Mouse (Mus musculus): ENCODE data around the gene Smco2. TPM values are rescaled to one million over a fixed set of nuclear protein-coding genes. Genes with fewer than 3 reads are reported as not detected.

Gene Smco2
- polyA plus RNA-seq, 1 experiment from 2014 or later: not detected

DNA sequence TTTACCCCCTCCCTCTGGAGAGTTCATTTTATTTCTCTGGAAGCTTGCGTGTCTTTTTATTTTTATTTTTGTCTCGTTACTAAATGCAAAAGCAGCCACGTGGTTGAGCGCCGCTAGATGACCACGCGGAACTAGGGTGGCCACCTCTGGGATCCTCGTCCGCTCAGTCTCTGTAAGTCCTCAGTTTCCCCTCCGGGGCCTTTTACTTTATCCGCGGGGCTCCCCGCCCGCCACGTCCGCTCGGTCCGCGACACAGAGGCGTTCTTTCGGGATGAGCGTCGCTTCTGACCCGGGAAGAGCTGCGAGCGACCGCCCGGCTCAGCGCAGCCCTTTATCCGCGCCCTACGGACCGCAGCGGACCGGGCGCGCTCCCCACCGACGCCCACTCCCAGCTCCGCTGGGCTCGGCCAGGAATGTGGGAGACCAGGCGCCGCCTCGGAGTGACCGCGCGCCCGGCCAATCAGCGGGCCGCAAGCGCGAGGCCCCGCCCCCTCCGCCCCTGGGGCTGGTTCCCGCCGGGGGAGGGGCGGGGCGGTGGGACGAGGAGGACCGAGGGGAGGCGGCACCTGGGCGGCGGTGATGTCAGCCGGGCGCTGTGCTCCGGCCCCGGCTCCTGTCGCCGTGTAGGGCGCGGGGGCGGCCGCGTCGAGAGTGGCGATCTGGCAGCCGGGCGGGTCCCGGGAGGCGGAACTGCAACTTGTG is 38.2 kb downstream of the Smco2 start, which contains the start of gene Ppfibp1:
Gene Ppfibp1, plus strand, starts transcription at position 530 of the 702 bp plus-strand sequence.
- H3K27me3 ChIP-seq (replicated peaks; ENCODE audit: insufficient read depth, low read length): no peaks in the 10 kb centered on the region
- DNase-seq (ENCODE audit: low spot score) (peak; percentile 97), ATAC-seq (peak; percentile 96)
- H3K27ac ChIP-seq (ENCODE audit: low read length): peak within 1 kb of the TSS; percentile 92
- no peaks in the 10 kb centered on the region for H3K9me3 ChIP-seq (ENCODE audit: low read length)
- TF ChIP-seq EP300 (IDR thresholded peaks at IDR 0.05): no peak
- no peak for TF ChIP-seq CTCF (IDR thresholded peaks at IDR 0.05)
- H3K9ac ChIP-seq (replicated peaks; ENCODE audit: low read depth): peak within 1 kb of the TSS; percentile 93
- H3K36me3 ChIP-seq (ENCODE audit: insufficient read depth, low read length): no peaks in the 10 kb centered on the region
- H3K4me3 ChIP-seq (ENCODE audit: low read depth, low read length): peak within 1 kb of the TSS; percentile 79
- peaks cover 16% of the 10 kb centered on the region; the same call in 1 of the 2 replicates for H3K4me1 ChIP-seq (ENCODE audit: insufficient read depth, low read depth, low read length)
- peak within 1 kb of the TSS; percentile 84 for H3K4me2 ChIP-seq (replicated peaks; ENCODE audit: low read depth, low read length)
- under 1% methylated on average over 37 of the region's 80 CpGs for WGBS

DNA sequence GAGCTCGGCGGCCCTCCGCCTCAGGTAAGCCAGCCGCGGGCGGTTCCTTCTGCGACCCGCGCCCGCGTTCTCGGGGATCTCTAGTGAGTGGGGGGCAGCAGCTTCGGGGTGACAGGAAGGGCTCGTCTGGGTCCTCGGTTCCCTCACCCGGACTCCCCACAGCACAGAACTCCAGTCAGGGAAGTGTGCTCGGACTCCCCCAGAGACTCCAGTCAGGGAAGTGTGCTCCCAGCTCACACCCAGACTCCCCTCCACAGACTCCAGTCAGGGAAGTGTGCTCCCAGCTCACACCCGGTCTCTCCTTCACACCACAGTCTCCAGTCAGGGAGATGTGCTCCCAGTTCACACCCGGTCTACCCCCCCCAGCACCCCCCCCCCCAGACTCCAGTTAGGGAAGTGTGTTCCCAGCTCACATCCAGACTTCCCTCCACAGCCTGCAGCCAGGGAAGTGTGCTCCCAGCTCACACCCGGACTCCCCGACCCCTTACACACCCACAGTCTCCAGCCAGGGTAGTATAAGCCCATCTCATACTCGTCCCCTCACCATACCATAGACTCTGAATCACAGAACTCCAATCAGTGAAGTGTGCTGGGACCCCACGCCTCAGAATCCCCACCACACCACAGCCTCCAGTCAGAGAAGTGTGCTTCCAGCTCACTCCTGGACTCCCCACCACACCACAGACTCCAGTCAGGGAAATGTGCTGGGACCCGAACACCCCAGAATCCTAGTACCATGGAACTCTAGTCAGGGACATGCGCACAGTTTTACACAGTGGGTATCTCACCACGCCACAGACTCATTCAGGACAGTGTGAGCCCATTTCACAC is 39.0 kb downstream of the Smco2 start:
- WGBS: 7% methylated on average over 23 of the region's 26 CpGs
- peak overlapping the region; percentile 92 for H3K27ac ChIP-seq (ENCODE audit: low read length)
- H3K36me3 ChIP-seq (ENCODE audit: insufficient read depth, low read length): no peaks in the 10 kb centered on the region
- TF ChIP-seq CTCF (IDR thresholded peaks at IDR 0.05) (no peak), EP300 (IDR thresholded peaks at IDR 0.05) (no peak)
- H3K4me2 ChIP-seq (replicated peaks; ENCODE audit: low read depth, low read length): peak overlapping the region; percentile 84
- H3K4me3 ChIP-seq (ENCODE audit: low read depth, low read length): peak overlapping the region; percentile 79
- no peaks in the 10 kb centered on the region for H3K9me3 ChIP-seq (ENCODE audit: low read length)
- H3K27me3 ChIP-seq (replicated peaks; ENCODE audit: insufficient read depth, low read length): no peaks in the 10 kb centered on the region
- peak overlapping the region; percentile 93 for H3K9ac ChIP-seq (replicated peaks; ENCODE audit: low read depth)
- DNase-seq (ENCODE audit: low spot score): peak; percentile 64
- peak; percentile 45 for ATAC-seq
- H3K4me1 ChIP-seq (ENCODE audit: insufficient read depth, low read depth, low read length): peaks cover 16% of the 10 kb centered on the region; the same call in 1 of the 2 replicates

- 60% methylated on average over 2 of the region's 2 CpGs for WGBS
- peak overlapping the region; percentile 6; the same call in 1 of the 2 replicates for H3K27ac ChIP-seq (ENCODE audit: low read length)
- no peaks in the 10 kb centered on the region for H3K27me3 ChIP-seq (replicated peaks; ENCODE audit: insufficient read depth, low read length)
- peaks cover 16% of the 10 kb centered on the region; the same call in 1 of the 2 replicates for H3K4me1 ChIP-seq (ENCODE audit: insufficient read depth, low read depth, low read length)
- no peak overlapping the region for H3K4me3 ChIP-seq (ENCODE audit: low read depth, low read length)
- no peak for ATAC-seq
- H3K36me3 ChIP-seq (ENCODE audit: insufficient read depth, low read length): no peaks in the 10 kb centered on the region
- DNase-seq (ENCODE audit: low spot score): no peak
- H3K9me3 ChIP-seq (ENCODE audit: low read length): no peaks in the 10 kb centered on the region
- no peak overlapping the region for H3K9ac ChIP-seq (replicated peaks; ENCODE audit: low read depth)
- peak overlapping the region; percentile 37 for H3K4me2 ChIP-seq (replicated peaks; ENCODE audit: low read depth, low read length)
- TF ChIP-seq EP300 (IDR thresholded peaks at IDR 0.05): no peak
- no peak for TF ChIP-seq CTCF (IDR thresholded peaks at IDR 0.05)
Observed at GRCm38 (mm10) chr6:146890215-146890614, 40.3 kb downstream of the Smco2 start.

DNA sequence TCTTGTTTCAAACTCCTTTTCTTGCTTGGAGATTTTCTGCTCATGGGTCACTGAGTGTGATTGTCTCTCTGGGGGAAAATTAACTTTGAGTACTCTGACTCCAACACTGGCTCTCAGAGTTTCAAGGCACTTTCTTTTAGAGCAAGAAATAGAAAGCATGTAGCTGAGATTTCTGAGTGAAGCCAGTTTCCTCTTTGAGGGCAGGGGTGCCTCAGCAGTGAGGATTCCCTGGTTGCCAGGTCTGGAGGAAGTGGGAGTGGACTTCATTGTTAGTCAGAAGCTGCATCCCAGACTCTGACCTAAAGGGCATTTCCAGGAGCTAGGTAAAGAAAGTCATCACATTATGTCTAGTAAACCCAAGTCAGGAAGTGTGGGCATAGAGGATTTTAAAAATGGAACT is 40.7 kb downstream of the Smco2 start:
- ATAC-seq (no peak), DNase-seq (ENCODE audit: low spot score) (peak; percentile 53)
- TF ChIP-seq CTCF (IDR thresholded peaks at IDR 0.05) (no peak), EP300 (IDR thresholded peaks at IDR 0.05) (0 out of 2 replicates have a peak, but pooled peaks have one; percentile 17)
- Histone ChIP-seq H3K9ac (replicated peaks; ENCODE audit: low read depth) (no peak overlapping the region), H3K36me3 (ENCODE audit: insufficient read depth, low read length) (no peaks in the 10 kb centered on the region), H3K4me3 (ENCODE audit: low read depth, low read length) (no peak overlapping the region), H3K27me3 (replicated peaks; ENCODE audit: insufficient read depth, low read length) (no peaks in the 10 kb centered on the region), H3K9me3 (ENCODE audit: low read length) (no peaks in the 10 kb centered on the region), H3K4me1 (ENCODE audit: insufficient read depth, low read depth, low read length) (peaks cover 16% of the 10 kb centered on the region; the same call in 1 of the 2 replicates), H3K27ac (ENCODE audit: low read length) (peak overlapping the region; percentile 6; the same call in 1 of the 2 replicates), H3K4me2 (replicated peaks; ENCODE audit: low read depth, low read length) (peak overlapping the region; percentile 37)

- no peak overlapping the region for H3K27ac ChIP-seq (ENCODE audit: low read length)
Observed at GRCm38 (mm10) chr6:146893890-146894289, 44.0 kb downstream of the Smco2 start.

GRCm38 (mm10) chr6:146898709-146899108 is 48.8 kb downstream of the Smco2 start:
- Histone ChIP-seq H3K4me3 (ENCODE audit: low read depth, low read length) (no peak overlapping the region), H3K9me3 (ENCODE audit: low read length) (no peaks in the 10 kb centered on the region), H3K27me3 (replicated peaks; ENCODE audit: insufficient read depth, low read length) (no peaks in the 10 kb centered on the region), H3K36me3 (ENCODE audit: insufficient read depth, low read length) (no peaks in the 10 kb centered on the region), H3K4me2 (replicated peaks; ENCODE audit: low read depth, low read length) (no peak overlapping the region), H3K27ac (ENCODE audit: low read length) (no peak overlapping the region), H3K4me1 (ENCODE audit: insufficient read depth, low read depth, low read length) (peaks cover 8% of the 10 kb centered on the region; the same call in 1 of the 2 replicates), H3K9ac (replicated peaks; ENCODE audit: low read depth) (no peak overlapping the region)
- WGBS: 75% methylated on average over 6 of the region's 6 CpGs
- ATAC-seq (no peak), DNase-seq (ENCODE audit: low spot score) (no peak)
- TF ChIP-seq CTCF (IDR thresholded peaks at IDR 0.05) (no peak), EP300 (IDR thresholded peaks at IDR 0.05) (no peak)

More at GRCm38 (mm10) chr6:146893890-146894289, 44.0 kb downstream of the Smco2 start:
- TF ChIP-seq EP300 (IDR thresholded peaks at IDR 0.05) (no peak), CTCF (IDR thresholded peaks at IDR 0.05) (no peak)
- H3K36me3 ChIP-seq (ENCODE audit: insufficient read depth, low read length): no peaks in the 10 kb centered on the region
- H3K4me2 ChIP-seq (replicated peaks; ENCODE audit: low read depth, low read length): no peak overlapping the region
- H3K4me1 ChIP-seq (ENCODE audit: insufficient read depth, low read depth, low read length): peaks cover 14% of the 10 kb centered on the region
- ATAC-seq (no peak), DNase-seq (ENCODE audit: low spot score) (no peak)
- 53% methylated on average over 2 of the region's 2 CpGs for WGBS
- H3K9me3 ChIP-seq (ENCODE audit: low read length): no peaks in the 10 kb centered on the region
- H3K4me3 ChIP-seq (ENCODE audit: low read depth, low read length): no peak overlapping the region
- H3K9ac ChIP-seq (replicated peaks; ENCODE audit: low read depth): no peak overlapping the region
- no peaks in the 10 kb centered on the region for H3K27me3 ChIP-seq (replicated peaks; ENCODE audit: insufficient read depth, low read length)

All from lung, postnatal 0 days (tissue).